Mouse (Mus musculus) bone marrow macrophage, adult 2 months (primary cell): ENCODE measurements around the gene Basp1. TPM values are rescaled to one million over a fixed set of nuclear protein-coding genes. Genes with fewer than 3 reads are reported as not detected.

ENCODE experiments used
- H3K27ac ChIP-seq: 2 replicates; pipeline ENCODE4 v1.5.1; 2012; ENCODE audit warnings: low read depth, low read length; ENCODE audit not compliant: insufficient read depth
- H3K4me1 ChIP-seq: 2 replicates; pipeline ENCODE4 v1.6.1; 2012; ENCODE audit warnings: low read length; ENCODE audit not compliant: control insufficient read depth, insufficient read depth
- H3K4me3 ChIP-seq: 2 replicates; pipeline ENCODE4 v1.5.1; 2012; ENCODE audit warnings: mild to moderate bottlenecking, low read length, moderate library complexity; ENCODE audit not compliant: insufficient read depth
- CTCF ChIP-seq: IDR thresholded peaks from 2 replicates; pipeline ENCODE4 v1.5.1; 2012; ENCODE audit warnings: low read depth, mild to moderate bottlenecking, low read length, moderate library complexity
- POLR2A ChIP-seq: IDR thresholded peaks from 2 replicates; pipeline ENCODE4 v1.6.1; 2012; ENCODE audit warnings: mild to moderate bottlenecking, low read depth, low read length, borderline replicate concordance
- polyA plus RNA-seq: library from polyadenylated mRNA; stranded (reverse); fragments of >200 nt; gene quantifications from 2 replicates; pipeline ENCODE4 v1.2.4, GENCODE M21; 2012; ENCODE audit not compliant: missing spikeins, insufficient read depth, insufficient read length

The Basp1 gene
- polyA plus RNA-seq, 1 experiment = 240 TPM

- TF ChIP-seq POLR2A = no peak
- no peak for TF ChIP-seq CTCF
- Histone ChIP-seq H3K27ac (no peak overlapping the region), H3K4me3 (no peak overlapping the region), H3K4me1 (peaks cover 20% of the 10 kb centered on the region)
Measured at GRCm38 (mm10) chr15:25365503-25365902, 48.1 kb downstream of the Basp1 start.

GRCm38 (mm10) chr15:25364819-25365463 is 48.6 kb downstream of the Basp1 start:
- Histone ChIP-seq H3K4me3 (no peak overlapping the region), H3K27ac (no peak overlapping the region), H3K4me1 (peaks cover 16% of the 10 kb centered on the region)
- TF ChIP-seq CTCF = no peak
- TF ChIP-seq POLR2A = no peak

- H3K4me1 ChIP-seq = peaks cover 12% of the 10 kb centered on the region
- no peak for TF ChIP-seq POLR2A
- no peak for TF ChIP-seq CTCF
- H3K27ac ChIP-seq = no peak overlapping the region
- H3K4me3 ChIP-seq = no peak overlapping the region
Measured at GRCm38 (mm10) chr15:25364160-25364818, 49.3 kb downstream of the Basp1 start.

- Histone ChIP-seq H3K27ac (no peak overlapping the region), H3K4me3 (no peak overlapping the region), H3K4me1 (peaks cover 12% of the 10 kb centered on the region)
- TF ChIP-seq CTCF (no peak), POLR2A (no peak)
Measured at GRCm38 (mm10) chr15:25363636-25364035, 49.9 kb downstream of the Basp1 start.

GRCm38 (mm10) chr15:25360825-25361224 is 52.7 kb downstream of the Basp1 start:
- peaks cover 12% of the 10 kb centered on the region for H3K4me1 ChIP-seq
- no peak for TF ChIP-seq POLR2A
- TF ChIP-seq CTCF = no peak
- H3K4me3 ChIP-seq = no peak overlapping the region
- no peak overlapping the region for H3K27ac ChIP-seq

- Histone ChIP-seq H3K4me3 (no peak overlapping the region), H3K27ac (no peak overlapping the region), H3K4me1 (peaks cover 16% of the 10 kb centered on the region)
- no peak for TF ChIP-seq CTCF
- no peak for TF ChIP-seq POLR2A
Measured at GRCm38 (mm10) chr15:25358680-25359097, 54.9 kb downstream of the Basp1 start.

GRCm38 (mm10) chr15:25355339-25355738 is 58.2 kb downstream of the Basp1 start:
- TF ChIP-seq POLR2A (no peak), CTCF (no peak)
- peak overlapping the region; percentile 54 for H3K27ac ChIP-seq
- no peak overlapping the region for H3K4me3 ChIP-seq
- peaks cover 24% of the 10 kb centered on the region for H3K4me1 ChIP-seq

- no peak overlapping the region for H3K4me3 ChIP-seq
- peak overlapping the region; percentile 54 for H3K27ac ChIP-seq
- TF ChIP-seq POLR2A = no peak
- TF ChIP-seq CTCF = no peak
- peaks cover 24% of the 10 kb centered on the region for H3K4me1 ChIP-seq
Measured at GRCm38 (mm10) chr15:25354738-25355137, 58.8 kb downstream of the Basp1 start.

GRCm38 (mm10) chr15:25353498-25353897 is 60.1 kb downstream of the Basp1 start:
- no peak overlapping the region for H3K4me3 ChIP-seq
- no peak overlapping the region for H3K27ac ChIP-seq
- TF ChIP-seq POLR2A (no peak), CTCF (no peak)
- peaks cover 24% of the 10 kb centered on the region for H3K4me1 ChIP-seq

GRCm38 (mm10) chr15:25343263-25343662 is 70.3 kb downstream of the Basp1 start:
- H3K27ac ChIP-seq = no peak overlapping the region
- TF ChIP-seq POLR2A = no peak
- no peak for TF ChIP-seq CTCF
- no peak overlapping the region for H3K4me3 ChIP-seq
- no peaks in the 10 kb centered on the region for H3K4me1 ChIP-seq

- Histone ChIP-seq H3K4me1 (no peaks in the 10 kb centered on the region), H3K27ac (no peak overlapping the region), H3K4me3 (no peak overlapping the region)
- TF ChIP-seq CTCF (no peak), POLR2A (no peak)
Measured at GRCm38 (mm10) chr15:25335277-25335676, 78.3 kb downstream of the Basp1 start.
